Mouse (Mus musculus) bone marrow macrophage, adult 2 months (primary cell): ENCODE results near the gene Bnip2.

Experiments used
- CTCF ChIP-seq: IDR thresholded peaks from 2 replicates; pipeline ENCODE4 v1.5.1; 2012; ENCODE audit warnings: low read depth, mild to moderate bottlenecking, low read length, moderate library complexity
- POLR2A ChIP-seq: IDR thresholded peaks from 2 replicates; pipeline ENCODE4 v1.6.1; 2012; ENCODE audit warnings: mild to moderate bottlenecking, low read depth, low read length, borderline replicate concordance

GRCm38 (mm10) chr9:70052730-70053129, 63.5 kb downstream of the Bnip2 start:
- TF ChIP-seq CTCF (no peak), POLR2A (no peak)
